Mouse (Mus musculus): ENCODE results near the gene Dpf2. TPM values are rescaled to one million over a fixed set of nuclear protein-coding genes. Genes with fewer than 3 reads are reported as not detected.

Dpf2 gene
- polyA plus RNA-seq, 1 experiment: 69.3 TPM

GRCm38 (mm10) chr19:5935691-5936090, 22.9 kb upstream of the Dpf2 start:
- Histone ChIP-seq H3ac (ENCODE audit: control insufficient read depth, insufficient read length, low read depth) (no peak overlapping the region), H3K79me2 (ENCODE audit: control insufficient read depth, insufficient read depth) (no peaks in the 10 kb centered on the region), H3K79me3 (ENCODE audit: low read depth) (no peaks in the 10 kb centered on the region), H3K36me3 (ENCODE audit: control insufficient read depth, insufficient read depth) (peaks cover 5% of the 10 kb centered on the region), H3K4me3 (ENCODE audit: insufficient read depth, poor library complexity, severe bottlenecking) (no peak overlapping the region), H3K27me3 (ENCODE audit: control insufficient read depth, insufficient read depth, insufficient read length) (no peaks in the 10 kb centered on the region)
- TF ChIP-seq MYOD1 (IDR thresholded peaks at IDR 0.05; ENCODE audit: control insufficient read depth, insufficient read length, low read depth): no peak
- no peak for TF ChIP-seq MAX (IDR thresholded peaks at IDR 0.05)
- no peak for TF ChIP-seq MYOG (IDR thresholded peaks at IDR 0.05; ENCODE audit: control insufficient read depth, extremely low read depth, insufficient read length)
- no peak for TF ChIP-seq CEBPB (IDR thresholded peaks at IDR 0.05; ENCODE audit: low read depth)
- no peak for TF ChIP-seq USF1 (IDR thresholded peaks at IDR 0.05; ENCODE audit: low read depth)
- TF ChIP-seq CTCF (IDR thresholded peaks at IDR 0.05; ENCODE audit: control insufficient read depth, insufficient read depth, insufficient read length): no peak
- TF ChIP-seq FOSL1 (IDR thresholded peaks at IDR 0.05; ENCODE audit: insufficient read depth, low read length, poor library complexity, severe bottlenecking): no peak

GRCm38 (mm10) chr19:5935266-5935665, 22.5 kb upstream of the Dpf2 start:
- Histone ChIP-seq H3K36me3 (ENCODE audit: control insufficient read depth, insufficient read depth) (peaks cover 5% of the 10 kb centered on the region), H3K79me3 (ENCODE audit: low read depth) (no peaks in the 10 kb centered on the region), H3K79me2 (ENCODE audit: control insufficient read depth, insufficient read depth) (no peaks in the 10 kb centered on the region), H3K4me3 (ENCODE audit: insufficient read depth, poor library complexity, severe bottlenecking) (no peak overlapping the region), H3K27me3 (ENCODE audit: control insufficient read depth, insufficient read depth, insufficient read length) (no peaks in the 10 kb centered on the region), H3ac (ENCODE audit: control insufficient read depth, insufficient read length, low read depth) (no peak overlapping the region)
- no peak for TF ChIP-seq CEBPB (IDR thresholded peaks at IDR 0.05; ENCODE audit: low read depth)
- no peak for TF ChIP-seq CTCF (IDR thresholded peaks at IDR 0.05; ENCODE audit: control insufficient read depth, insufficient read depth, insufficient read length)
- TF ChIP-seq MAX (IDR thresholded peaks at IDR 0.05): no peak
- TF ChIP-seq MYOG (IDR thresholded peaks at IDR 0.05; ENCODE audit: control insufficient read depth, extremely low read depth, insufficient read length): no peak
- TF ChIP-seq MYOD1 (IDR thresholded peaks at IDR 0.05; ENCODE audit: control insufficient read depth, insufficient read length, low read depth): no peak

GRCm38 (mm10) chr19:5929634-5930596, 17.1 kb upstream of the Dpf2 start:
- Histone ChIP-seq H3K36me3 (ENCODE audit: control insufficient read depth, insufficient read depth) (no peaks in the 10 kb centered on the region), H3ac (ENCODE audit: control insufficient read depth, insufficient read length, low read depth) (no peak overlapping the region), H3K27me3 (ENCODE audit: control insufficient read depth, insufficient read depth, insufficient read length) (no peaks in the 10 kb centered on the region), H3K79me2 (ENCODE audit: control insufficient read depth, insufficient read depth) (no peaks in the 10 kb centered on the region), H3K79me3 (ENCODE audit: low read depth) (no peaks in the 10 kb centered on the region), H3K4me3 (ENCODE audit: insufficient read depth, poor library complexity, severe bottlenecking) (no peak overlapping the region)
- TF ChIP-seq CTCF (IDR thresholded peaks at IDR 0.05; ENCODE audit: control insufficient read depth, insufficient read depth, insufficient read length) (no peak), MAX (IDR thresholded peaks at IDR 0.05) (no peak), MYOD1 (IDR thresholded peaks at IDR 0.05; ENCODE audit: control insufficient read depth, insufficient read length, low read depth) (no peak), MYOG (IDR thresholded peaks at IDR 0.05; ENCODE audit: control insufficient read depth, extremely low read depth, insufficient read length) (no peak), USF1 (IDR thresholded peaks at IDR 0.05; ENCODE audit: low read depth) (no peak), FOSL1 (IDR thresholded peaks at IDR 0.05; ENCODE audit: insufficient read depth, low read length, poor library complexity, severe bottlenecking) (no peak), CEBPB (IDR thresholded peaks at IDR 0.05; ENCODE audit: low read depth) (no peak)

- H3K4me3 ChIP-seq (ENCODE audit: insufficient read depth, poor library complexity, severe bottlenecking): no peak overlapping the region
- no peak overlapping the region for H3ac ChIP-seq (ENCODE audit: control insufficient read depth, insufficient read length, low read depth)
- no peaks in the 10 kb centered on the region for H3K79me3 ChIP-seq (ENCODE audit: low read depth)
- peaks cover 2% of the 10 kb centered on the region for H3K79me2 ChIP-seq (ENCODE audit: control insufficient read depth, insufficient read depth)
- H3K27me3 ChIP-seq (ENCODE audit: control insufficient read depth, insufficient read depth, insufficient read length): no peaks in the 10 kb centered on the region
- no peaks in the 10 kb centered on the region for H3K36me3 ChIP-seq (ENCODE audit: control insufficient read depth, insufficient read depth)
- TF ChIP-seq MYOD1 (IDR thresholded peaks at IDR 0.05; ENCODE audit: control insufficient read depth, insufficient read length, low read depth): no peak
- TF ChIP-seq FOSL1 (IDR thresholded peaks at IDR 0.05; ENCODE audit: insufficient read depth, low read length, poor library complexity, severe bottlenecking): no peak
- TF ChIP-seq CTCF (IDR thresholded peaks at IDR 0.05; ENCODE audit: control insufficient read depth, insufficient read depth, insufficient read length): no peak
- TF ChIP-seq MAX (IDR thresholded peaks at IDR 0.05): no peak
- no peak for TF ChIP-seq USF1 (IDR thresholded peaks at IDR 0.05; ENCODE audit: low read depth)
- no peak for TF ChIP-seq CEBPB (IDR thresholded peaks at IDR 0.05; ENCODE audit: low read depth)
- TF ChIP-seq MYOG (IDR thresholded peaks at IDR 0.05; ENCODE audit: control insufficient read depth, extremely low read depth, insufficient read length): no peak
These were observed 15.7 kb upstream of the Dpf2 start for GRCm38 (mm10) chr19:5928546-5928945.

- Histone ChIP-seq H3K36me3 (ENCODE audit: control insufficient read depth, insufficient read depth) (no peaks in the 10 kb centered on the region), H3ac (ENCODE audit: control insufficient read depth, insufficient read length, low read depth) (no peak overlapping the region), H3K79me2 (ENCODE audit: control insufficient read depth, insufficient read depth) (peaks cover 6% of the 10 kb centered on the region), H3K27me3 (ENCODE audit: control insufficient read depth, insufficient read depth, insufficient read length) (no peaks in the 10 kb centered on the region), H3K4me3 (ENCODE audit: insufficient read depth, poor library complexity, severe bottlenecking) (no peak overlapping the region), H3K79me3 (ENCODE audit: low read depth) (no peaks in the 10 kb centered on the region)
- TF ChIP-seq MAX (IDR thresholded peaks at IDR 0.05) (no peak), USF1 (IDR thresholded peaks at IDR 0.05; ENCODE audit: low read depth) (no peak), FOSL1 (IDR thresholded peaks at IDR 0.05; ENCODE audit: insufficient read depth, low read length, poor library complexity, severe bottlenecking) (no peak), CTCF (IDR thresholded peaks at IDR 0.05; ENCODE audit: control insufficient read depth, insufficient read depth, insufficient read length) (no peak), MYOD1 (IDR thresholded peaks at IDR 0.05; ENCODE audit: control insufficient read depth, insufficient read length, low read depth) (no peak), CEBPB (IDR thresholded peaks at IDR 0.05; ENCODE audit: low read depth) (no peak), MYOG (IDR thresholded peaks at IDR 0.05; ENCODE audit: control insufficient read depth, extremely low read depth, insufficient read length) (no peak)
These were observed 15.3 kb upstream of the Dpf2 start for GRCm38 (mm10) chr19:5928104-5928503.
